Mouse (Mus musculus) cerebellum, adult (tissue): Measurements from ENCODE around the gene Hsp90aa1.

Experiments used
- ATAC-seq: cut with Nextera tagmentation; 2 replicates; pipeline ENCODE4 v1.9.2; 2017; ENCODE audit warnings: mild to moderate bottlenecking, moderate library complexity, mixed read lengths; ENCODE audit not compliant: insufficient number of reproducible peaks, low FRiP score, low TSS enrichment

Hsp90aa1 gene

DNA sequence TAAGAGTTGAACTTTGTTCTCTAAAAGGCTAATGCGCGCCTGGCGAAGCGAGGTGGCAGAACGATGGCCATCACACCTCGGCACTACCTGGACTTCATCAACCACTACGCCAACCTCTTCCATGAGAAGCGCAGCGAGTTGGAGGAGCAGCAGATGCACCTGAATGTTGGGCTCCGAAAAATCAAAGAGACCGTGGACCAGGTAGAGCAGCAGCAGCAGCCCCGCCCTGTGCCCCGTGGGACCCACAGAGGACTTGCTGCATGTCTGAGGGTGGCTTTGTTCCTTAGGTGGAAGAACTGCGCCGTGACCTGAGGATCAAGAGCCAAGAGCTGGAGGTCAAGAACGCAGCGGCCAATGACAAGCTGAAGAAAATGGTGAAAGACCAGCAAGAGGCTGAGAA lies 51.1 kb downstream of the Hsp90aa1 start:
- no peak for ATAC-seq

DNA sequence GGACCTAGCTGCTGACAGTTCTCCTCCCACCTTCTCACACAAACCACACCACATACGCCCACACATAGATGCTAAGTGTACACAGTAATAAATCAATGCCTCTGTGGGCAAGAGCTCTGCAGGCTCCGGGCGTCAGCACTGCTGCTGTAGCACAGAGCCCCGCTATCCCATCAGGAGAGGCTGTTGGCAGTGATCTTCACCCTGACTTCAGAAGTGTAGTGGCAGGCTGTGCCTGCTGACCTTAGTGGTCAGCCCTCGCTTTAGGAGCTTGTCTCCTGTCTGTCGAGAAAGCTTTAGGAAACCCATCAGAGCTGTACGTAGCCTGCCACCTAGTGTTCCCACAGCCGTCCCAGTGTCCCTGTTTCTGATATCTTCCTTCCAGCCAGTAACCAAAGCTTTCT lies 52.3 kb downstream of the Hsp90aa1 start:
- ATAC-seq: no peak
